Mouse (Mus musculus) E14TG2a.4 (cell line): Measurements from ENCODE around the gene 1700029P11Rik.

Experiments used
- CTCF ChIP-seq: conservative IDR thresholded peaks from 2 replicates; pipeline ENCODE4 v1.5.1; 2014; ENCODE audit warnings: low read length
- NANOG ChIP-seq: IDR thresholded peaks from 2 replicates; pipeline ENCODE4 v1.6.1; 2014; ENCODE audit warnings: borderline replicate concordance, low read length, mixed read lengths
- POU5F1 ChIP-seq: IDR thresholded peaks from 2 replicates; pipeline ENCODE4 v1.6.1; 2014; ENCODE audit warnings: low read length, borderline replicate concordance

DNA sequence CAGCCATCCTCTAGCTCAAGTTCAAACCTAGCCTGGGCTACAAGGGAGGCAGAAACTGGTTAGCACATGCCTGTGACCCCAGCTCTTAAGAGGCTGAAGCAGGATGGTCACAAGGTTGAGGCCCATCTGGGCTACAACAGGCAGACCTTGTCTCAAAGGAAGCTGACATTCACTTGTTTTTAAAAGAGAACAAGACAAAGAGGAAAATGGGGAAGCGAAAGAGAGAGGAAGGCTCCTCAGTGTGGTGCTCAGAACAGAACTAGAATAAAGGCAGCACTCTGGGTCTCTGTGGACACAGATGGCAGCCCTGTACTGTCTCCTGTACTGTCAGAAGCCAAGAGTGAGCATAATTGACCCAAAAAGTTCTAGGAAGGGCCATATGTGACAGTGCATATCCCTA is 46.4 kb upstream of the 1700029P11Rik start:
- TF ChIP-seq CTCF (no peak), POU5F1 (no peak), NANOG (no peak)
